15 mouse cellular contexts compared by ENCODE assay signal in genomic region chr5:64438446-64439134, GRCm38 (mm10).
DNase-seq lines count a peak whose midpoint lies in the region; ATAC-seq and TF ChIP-seq lines count a peak whose summit lies in the region.
"Had no signal": no experiment of that assay in that cellular context is flagged by ENCODE, and none has a peak within 500 bp of the region (broad histone marks: within the 10 kb centered on the region; RNA-seq: fewer than 3 reads in every experiment).

No protein-coding gene starts in this region.

- H3K4me3 ChIP-seq in lung, embryonic 16.5 days (ENCODE audit: low read length) = no peak overlapping the region
- H3K4me3 ChIP-seq in E14TG2a.4 (replicated peaks; ENCODE audit: low read length) = peak overlapping the region; percentile 13; the same call in 1 of the 2 replicates
- H3K4me3 ChIP-seq in erythroblast, embryonic 14.5 days (replicated peaks) = peak overlapping the region; percentile 31
- H3K4me3 ChIP-seq: midbrain, embryonic 13.5 days had no signal

- H3K9ac ChIP-seq in lung, embryonic 16.5 days (ENCODE audit: low read length) = peak overlapping the region; percentile 15; the same call in 1 of the 2 replicates
- H3K9ac ChIP-seq: midbrain, embryonic 13.5 days had no signal

- H3K9me3 ChIP-seq in lung, embryonic 16.5 days (ENCODE audit: control insufficient read depth, low read length) = no peaks in the 10 kb centered on the region
- no peaks in the 10 kb centered on the region for H3K9me3 ChIP-seq in E14TG2a.4 (ENCODE audit: low read length)
- H3K9me3 ChIP-seq in erythroblast, embryonic 14.5 days (ENCODE audit: control insufficient read depth, low read length) = no peaks in the 10 kb centered on the region
- H3K9me3 ChIP-seq: G1E; midbrain, embryonic 13.5 days had no signal

- no peak for DNase-seq in lung, postnatal 14 days
- DNase-seq in splenic B cell, adult 2 months (ENCODE audit: low read depth, low spot score) = peak; percentile 14
- no peak for DNase-seq in MN1 (ENCODE audit: low spot score)
- DNase-seq in urinary bladder, postnatal 14 days (ENCODE audit: low spot score) = no peak
- DNase-seq: cerebellum, adult 2 months; heart, adult 18-20 months; kidney, postnatal 14 days; right cerebral cortex, postnatal 25 days; thymus, postnatal 25 days had no signal

- peaks cover 11% of the 10 kb centered on the region; the same call in 1 of the 2 replicates for H3K4me1 ChIP-seq in lung, embryonic 16.5 days (replicated peaks; ENCODE audit: control insufficient read depth, insufficient read depth, low read length)
- peaks cover 38% of the 10 kb centered on the region for H3K4me1 ChIP-seq in E14TG2a.4 (replicated peaks; ENCODE audit: low read depth, low read length)
- H3K4me1 ChIP-seq in erythroblast, embryonic 14.5 days (ENCODE audit: control insufficient read depth) = peaks cover 62% of the 10 kb centered on the region
- H3K4me1 ChIP-seq: midbrain, embryonic 13.5 days had no signal

- no peak for TF ChIP-seq CTCF in E14TG2a.4 (conservative IDR thresholded peaks at IDR 0.05; ENCODE audit: low read length)

- no peak for ATAC-seq in lung, embryonic 16.5 days (ENCODE audit: low read depth)
- ATAC-seq: forebrain, embryonic 14.5 days; midbrain, embryonic 13.5 days had no signal

- H3K36me3 ChIP-seq in lung, embryonic 16.5 days (ENCODE audit: control insufficient read depth, insufficient read depth, low read length) = no peaks in the 10 kb centered on the region
- no peaks in the 10 kb centered on the region for H3K36me3 ChIP-seq in E14TG2a.4 (ENCODE audit: insufficient read depth, low read length)
- no peaks in the 10 kb centered on the region for H3K36me3 ChIP-seq in erythroblast, embryonic 14.5 days (ENCODE audit: control insufficient read depth)
- no peaks in the 10 kb centered on the region for H3K36me3 ChIP-seq in splenic B cell, adult 2 months (ENCODE audit: control insufficient read depth, insufficient read depth, low read length, poor library complexity, severe bottlenecking)
- H3K36me3 ChIP-seq: G1E; midbrain, embryonic 13.5 days had no signal

- H3K27ac ChIP-seq in lung, embryonic 16.5 days (ENCODE audit: low read length) = peak overlapping the region; percentile 1
- H3K27ac ChIP-seq: midbrain, embryonic 13.5 days had no signal

- 51% methylated on average over 13 of the region's 13 CpGs for WGBS in lung, embryonic 16.5 days

- no peaks in the 10 kb centered on the region for H3K27me3 ChIP-seq in lung, embryonic 16.5 days (ENCODE audit: control insufficient read depth, insufficient read depth, low read depth, low read length)
- H3K27me3 ChIP-seq in E14TG2a.4 (ENCODE audit: insufficient read depth, low read length) = no peaks in the 10 kb centered on the region
- H3K27me3 ChIP-seq in erythroblast, embryonic 14.5 days (ENCODE audit: control insufficient read depth) = no peaks in the 10 kb centered on the region
- no peaks in the 10 kb centered on the region for H3K27me3 ChIP-seq in splenic B cell, adult 2 months (ENCODE audit: control insufficient read depth, insufficient read depth, low read length, poor library complexity, severe bottlenecking)
- H3K27me3 ChIP-seq: midbrain, embryonic 13.5 days had no signal

- no peak overlapping the region for H3K4me2 ChIP-seq in lung, embryonic 16.5 days (ENCODE audit: low read depth, low read length)
- H3K4me2 ChIP-seq: midbrain, embryonic 13.5 days had no signal
